Comparison of ENCODE assay signal across 12 mouse cellular contexts in the genomic region with DNA sequence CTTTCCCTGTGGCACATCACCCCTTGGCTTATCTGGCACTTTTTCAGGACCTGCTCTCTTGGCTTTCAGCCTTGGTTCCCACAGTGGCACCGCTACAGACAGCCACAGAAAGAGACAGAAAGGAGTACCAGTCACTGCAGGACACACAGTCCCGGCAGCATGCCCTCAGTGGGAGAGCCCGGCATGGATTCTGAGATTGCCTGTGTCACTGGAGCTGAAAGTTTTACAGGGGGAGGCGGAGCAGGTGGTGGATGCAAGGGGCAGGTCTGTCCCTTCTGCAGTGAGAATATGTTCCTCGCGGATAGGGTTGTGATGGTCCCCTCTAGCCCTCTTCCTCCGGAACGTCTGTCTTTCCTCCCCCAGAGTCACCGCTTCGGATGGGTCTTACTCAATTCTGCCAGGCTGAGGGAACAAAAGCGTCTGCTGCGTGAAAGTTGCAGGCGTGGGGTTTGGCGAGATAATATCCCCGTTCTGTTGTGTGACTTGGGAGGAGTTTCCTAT.
DNase-seq lines count a peak whose midpoint lies in the region; ATAC-seq and TF ChIP-seq lines count a peak whose summit lies in the region.
"Had no signal": no experiment of that assay in that cellular context is flagged by ENCODE, and none has a peak within 500 bp of the region (broad histone marks: within the 10 kb centered on the region; RNA-seq: fewer than 3 reads in every experiment).

No protein-coding gene starts in this region.

- H3K27me3 ChIP-seq in heart, embryonic 10.5 days (ENCODE audit: insufficient read depth, poor library complexity, severe bottlenecking) = no peaks in the 10 kb centered on the region
- H3K27me3 ChIP-seq in forebrain, embryonic 13.5 days = no peaks in the 10 kb centered on the region
- no peaks in the 10 kb centered on the region for H3K27me3 ChIP-seq in lung, postnatal 0 days (replicated peaks; ENCODE audit: insufficient read depth, low read length)
- no peaks in the 10 kb centered on the region for H3K27me3 ChIP-seq in midbrain, embryonic 14.5 days (ENCODE audit: control insufficient read depth, insufficient read depth, low read length)
- H3K27me3 ChIP-seq: midbrain, embryonic 13.5 days; neural tube, embryonic 15.5 days; Patski had no signal

- no peaks in the 10 kb centered on the region for H3K36me3 ChIP-seq in heart, embryonic 10.5 days
- no peaks in the 10 kb centered on the region for H3K36me3 ChIP-seq in forebrain, embryonic 13.5 days (ENCODE audit: poor library complexity, severe bottlenecking)
- H3K36me3 ChIP-seq in lung, postnatal 0 days (ENCODE audit: insufficient read depth, low read length) = no peaks in the 10 kb centered on the region
- no peaks in the 10 kb centered on the region for H3K36me3 ChIP-seq in midbrain, embryonic 14.5 days (ENCODE audit: control insufficient read depth, insufficient read depth, low read length)
- H3K36me3 ChIP-seq: midbrain, embryonic 13.5 days; neural tube, embryonic 15.5 days had no signal

- H3K27ac ChIP-seq in heart, embryonic 10.5 days = no peak overlapping the region
- no peak overlapping the region for H3K27ac ChIP-seq in forebrain, embryonic 13.5 days
- no peak overlapping the region for H3K27ac ChIP-seq in lung, postnatal 0 days (ENCODE audit: low read length)
- no peak overlapping the region for H3K27ac ChIP-seq in midbrain, embryonic 14.5 days (replicated peaks; ENCODE audit: low read depth, low read length)
- H3K27ac ChIP-seq: midbrain, embryonic 13.5 days; neural tube, embryonic 15.5 days had no signal

- ATAC-seq in forebrain, embryonic 13.5 days = no peak
- ATAC-seq in lung, postnatal 0 days = no peak
- ATAC-seq in midbrain, embryonic 14.5 days (ENCODE audit: low FRiP score, low TSS enrichment) = no peak
- ATAC-seq: midbrain, embryonic 13.5 days; Patski had no signal

- TF ChIP-seq EP300 in lung, postnatal 0 days (IDR thresholded peaks at IDR 0.05) = no peak

- no peak overlapping the region for H3K4me2 ChIP-seq in forebrain, embryonic 13.5 days
- no peak overlapping the region for H3K4me2 ChIP-seq in lung, postnatal 0 days (replicated peaks; ENCODE audit: low read depth, low read length)
- H3K4me2 ChIP-seq in midbrain, embryonic 14.5 days (ENCODE audit: low read length) = no peak overlapping the region
- H3K4me2 ChIP-seq: midbrain, embryonic 13.5 days; neural tube, embryonic 15.5 days had no signal

- TF ChIP-seq CTCF in lung, postnatal 0 days (IDR thresholded peaks at IDR 0.05) = no peak

- no peaks in the 10 kb centered on the region for H3K9me3 ChIP-seq in heart, embryonic 10.5 days
- no peaks in the 10 kb centered on the region for H3K9me3 ChIP-seq in forebrain, embryonic 13.5 days (replicated peaks)
- no peaks in the 10 kb centered on the region for H3K9me3 ChIP-seq in lung, postnatal 0 days (ENCODE audit: low read length)
- H3K9me3 ChIP-seq in midbrain, embryonic 14.5 days (ENCODE audit: control insufficient read depth, low read length) = 0 out of 2 replicates have a peak, but pooled peaks cover 5% of the 10 kb centered on the region
- H3K9me3 ChIP-seq: neural tube, embryonic 15.5 days had no signal

- 75% methylated on average over 15 of the region's 15 CpGs for WGBS in heart, embryonic 10.5 days
- WGBS in forebrain, embryonic 13.5 days = 81% methylated on average over 15 of the region's 15 CpGs
- 64% methylated on average over 15 of the region's 15 CpGs for WGBS in lung, postnatal 0 days
- 80% methylated on average over 15 of the region's 15 CpGs for WGBS in midbrain, embryonic 14.5 days

- H3K4me3 ChIP-seq in heart, embryonic 10.5 days = no peak overlapping the region
- no peak overlapping the region for H3K4me3 ChIP-seq in forebrain, embryonic 13.5 days
- no peak overlapping the region for H3K4me3 ChIP-seq in lung, postnatal 0 days (ENCODE audit: low read depth, low read length)
- no peak overlapping the region for H3K4me3 ChIP-seq in midbrain, embryonic 14.5 days (replicated peaks; ENCODE audit: low read depth, low read length)
- H3K4me3 ChIP-seq: midbrain, embryonic 13.5 days; neural tube, embryonic 15.5 days had no signal

- DNase-seq in heart, adult 18-20 months = peak; percentile 3 to 6
- DNase-seq in heart, embryonic 10.5 days (ENCODE audit: low spot score) = no peak
- DNase-seq in brain, adult 2 months (ENCODE audit: low read depth, low spot score) = peak; percentile 81
- DNase-seq in layer of hippocampus, postnatal 10 days (ENCODE audit: low spot score in 2 of 2) = peak; percentile 25 to 37
- peak; percentile 37 to 44 for DNase-seq in right cerebral cortex, postnatal 10 days (ENCODE audit: low spot score in 2 of 2)
- no peak for DNase-seq in lung, postnatal 0 days (ENCODE audit: low spot score)
- DNase-seq in midbrain, embryonic 14.5 days = no peak
- DNase-seq: thymus, postnatal 4 days had no signal

- H3K4me1 ChIP-seq in heart, embryonic 10.5 days = peaks cover 13% of the 10 kb centered on the region; the same call in 1 of the 2 replicates
- H3K4me1 ChIP-seq in forebrain, embryonic 13.5 days = no peaks in the 10 kb centered on the region
- H3K4me1 ChIP-seq in lung, postnatal 0 days (ENCODE audit: insufficient read depth, low read depth, low read length) = no peaks in the 10 kb centered on the region
- no peaks in the 10 kb centered on the region for H3K4me1 ChIP-seq in midbrain, embryonic 14.5 days (ENCODE audit: control insufficient read depth, insufficient read depth, low read length)
- H3K4me1 ChIP-seq: midbrain, embryonic 13.5 days; neural tube, embryonic 15.5 days had no signal

- H3K9ac ChIP-seq in forebrain, embryonic 13.5 days = no peak overlapping the region
- H3K9ac ChIP-seq in lung, postnatal 0 days (replicated peaks; ENCODE audit: low read depth) = no peak overlapping the region
- H3K9ac ChIP-seq in midbrain, embryonic 14.5 days (replicated peaks; ENCODE audit: low read length) = no peak overlapping the region
- H3K9ac ChIP-seq: midbrain, embryonic 13.5 days; neural tube, embryonic 15.5 days had no signal

Comparison
In these comparisons a context has a peak if more than half of its experiments do, and no peak if none do; other contexts are left out.
1. DNase-seq: peak in heart, adult 18-20 months (2 of 2), brain, adult 2 months (single experiment), layer of hippocampus, postnatal 10 days (2 of 2) and right cerebral cortex, postnatal 10 days (2 of 2); none in heart, embryonic 10.5 days (single experiment), lung, postnatal 0 days (single experiment) and midbrain, embryonic 14.5 days (single experiment).